Mouse (Mus musculus) cerebellum, postnatal 25 days (tissue): ENCODE measurements around the gene Pitpnb.
A peak's percentile ranks its signal among the peaks of the same experiment; 100 is the strongest.

ENCODE experiments used
- DNase-seq, 2 experiments: peaks; one replicate each; pipeline ENCODE4 v3.0.0; 2021; ENCODE audit warnings: mixed read lengths in 2 of 2

Gene Pitpnb

DNA sequence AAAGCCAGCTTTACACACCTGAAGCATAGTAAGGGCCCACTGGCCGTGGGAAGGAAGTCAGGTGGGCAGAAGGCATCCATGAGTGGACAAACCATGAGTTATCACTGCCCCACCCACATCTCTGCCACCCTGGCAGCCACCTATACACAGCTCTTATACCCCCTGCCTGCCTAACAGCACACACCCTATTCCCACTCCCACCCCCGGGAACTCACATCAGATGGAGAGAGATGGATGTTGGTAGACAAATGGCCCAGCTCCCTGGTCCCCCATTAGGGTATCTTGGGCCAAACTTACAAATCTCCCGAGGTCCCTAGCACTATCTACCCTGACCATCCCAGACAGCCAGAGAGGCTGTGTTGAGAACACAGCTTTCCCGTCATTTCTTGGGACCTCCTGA lies 68.7 kb downstream of the Pitpnb start:
- DNase-seq = no peak

DNA sequence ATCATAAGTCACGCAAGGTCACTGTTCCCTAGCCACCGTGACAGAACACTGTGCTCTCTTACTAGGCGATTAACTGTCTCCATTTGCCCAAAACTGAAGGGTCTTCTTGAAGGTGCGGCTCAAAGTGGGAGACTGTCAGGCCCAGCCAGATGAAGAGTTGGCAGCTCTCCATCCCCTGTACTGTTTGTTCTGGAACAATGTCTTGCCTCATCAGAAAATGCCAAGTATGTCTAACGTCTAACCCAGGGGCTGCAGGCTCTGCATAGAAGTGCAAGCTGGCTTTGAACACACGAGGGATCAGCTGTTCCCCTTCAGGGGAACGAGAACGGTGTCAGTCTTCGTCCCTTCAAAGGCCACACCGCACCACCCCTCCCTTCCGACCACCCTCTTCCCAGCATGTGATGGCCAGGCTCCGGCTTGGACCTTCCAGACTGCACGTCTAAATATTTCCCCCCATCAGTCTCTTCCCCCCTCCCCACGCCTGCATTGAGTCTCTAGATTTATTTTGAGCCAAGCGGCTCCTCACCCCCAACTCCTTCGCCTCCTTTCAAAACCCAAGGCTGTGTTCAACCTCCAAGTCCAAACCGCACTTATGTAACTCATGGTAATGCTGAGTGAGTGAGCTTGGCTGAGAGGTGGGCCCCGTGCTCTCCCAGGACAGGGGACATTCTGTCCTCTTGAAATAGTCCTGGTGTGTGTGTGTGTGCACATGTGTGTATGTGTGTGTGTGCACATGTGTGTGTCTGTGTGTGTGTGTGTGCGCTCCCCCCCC lies 71.5 kb downstream of the Pitpnb start:
- DNase-seq = no peak

- no peak for DNase-seq
Measured at GRCm38 (mm10) chr5:111402651-111402996, 72.1 kb downstream of the Pitpnb start.

DNA sequence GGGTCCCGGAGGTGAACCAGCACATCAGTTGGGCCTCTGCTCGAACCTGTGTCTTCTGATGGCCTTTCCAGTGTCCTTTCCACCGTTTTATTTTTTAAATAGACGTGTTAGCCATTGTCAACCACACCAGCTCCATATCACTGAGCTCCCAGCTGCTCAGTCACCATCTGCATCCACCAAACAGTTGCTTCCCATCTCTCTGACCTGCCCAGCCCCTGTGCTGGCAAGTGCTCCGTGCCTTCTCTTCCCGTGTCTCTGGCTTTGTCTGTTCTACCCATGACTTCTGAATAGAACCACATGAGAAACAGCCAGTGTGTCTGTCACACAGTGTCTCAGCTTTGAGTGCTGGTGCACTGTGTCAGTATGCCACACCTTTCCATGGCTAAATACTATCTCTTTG lies 74.2 kb downstream of the Pitpnb start:
- DNase-seq = no peak

GRCm38 (mm10) chr5:111408470-111409105 lies 78.0 kb downstream of the Pitpnb start:
- DNase-seq = no peak

DNA sequence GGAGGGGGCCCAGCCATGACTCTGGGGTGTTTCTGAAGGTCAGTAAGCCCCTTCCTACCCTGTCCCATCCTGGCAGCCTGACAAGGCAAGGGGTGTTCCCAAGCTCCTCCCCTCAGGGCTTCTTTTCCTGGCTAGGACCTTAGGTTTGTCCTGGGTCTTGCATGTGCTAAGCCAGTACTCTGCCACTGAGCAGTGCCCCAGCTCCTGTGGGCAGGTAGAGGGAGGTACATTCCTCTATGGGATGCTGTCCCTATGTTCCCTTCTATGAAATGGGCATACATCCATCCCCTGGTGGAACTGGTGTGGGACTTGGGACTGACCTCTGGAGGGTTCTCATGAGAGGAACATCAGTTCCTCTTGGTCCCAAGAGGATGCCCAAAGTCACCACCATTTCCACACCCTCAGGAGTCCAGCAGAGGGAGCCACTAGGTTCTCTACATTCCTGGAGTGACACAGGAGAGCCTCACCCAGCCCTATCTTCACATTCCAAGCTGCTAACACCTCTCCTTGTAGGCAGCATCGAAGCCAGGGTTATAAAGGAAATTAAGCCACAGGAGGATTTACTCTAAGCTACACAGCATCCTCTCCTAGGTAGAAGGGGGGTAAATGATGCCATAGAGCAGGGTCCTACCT lies 79.0 kb downstream of the Pitpnb start:
- peak in 1 of 2 experiments; percentile 31 for DNase-seq

- DNase-seq = no peak
Measured at GRCm38 (mm10) chr5:111410665-111411064, 80.1 kb downstream of the Pitpnb start.

DNA sequence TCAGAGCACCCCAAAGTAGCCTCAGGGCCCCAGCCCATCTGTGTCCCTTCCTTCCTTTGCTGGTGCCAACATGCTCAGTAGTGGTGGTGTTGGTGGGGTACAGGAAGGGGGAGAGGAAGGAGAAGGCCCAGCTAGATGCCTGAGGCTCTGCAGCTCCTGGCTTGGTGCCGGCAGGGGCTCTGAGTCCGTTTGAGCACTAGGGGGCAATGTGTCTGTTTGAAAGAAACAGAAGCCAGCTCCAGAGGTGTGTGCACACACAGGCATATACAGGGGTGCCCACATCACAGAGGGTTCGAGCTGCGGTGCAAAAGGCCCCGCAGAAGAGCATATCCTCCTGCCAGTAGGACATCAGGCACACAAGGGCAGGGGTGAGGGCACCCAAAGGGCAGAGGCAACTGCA lies 83.6 kb downstream of the Pitpnb start:
- peak; percentile 42 to 64 for DNase-seq

DNA sequence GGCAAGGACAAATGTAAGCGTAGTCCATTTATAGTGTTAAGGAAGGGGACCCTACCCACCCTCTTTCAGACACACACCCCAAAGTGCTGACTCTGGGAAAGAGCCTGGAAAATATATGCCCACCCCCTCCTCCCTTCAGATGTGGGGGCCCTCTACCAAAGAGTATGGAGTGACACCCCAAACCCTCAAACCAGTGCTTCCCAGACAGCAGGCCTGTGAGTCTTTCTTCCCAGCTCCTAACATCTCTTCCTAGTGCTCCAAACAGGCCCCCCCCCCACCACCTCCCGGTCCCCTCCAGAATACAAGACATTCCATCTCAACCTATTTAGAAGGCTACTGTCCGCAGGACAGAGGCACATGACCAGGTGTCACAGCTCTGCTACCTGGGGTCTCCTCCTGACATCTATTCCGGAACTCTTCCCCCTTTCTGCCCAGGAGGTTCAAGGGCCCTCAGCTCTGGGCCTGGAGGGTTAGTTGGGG lies 84.2 kb downstream of the Pitpnb start:
- no peak for DNase-seq

DNA sequence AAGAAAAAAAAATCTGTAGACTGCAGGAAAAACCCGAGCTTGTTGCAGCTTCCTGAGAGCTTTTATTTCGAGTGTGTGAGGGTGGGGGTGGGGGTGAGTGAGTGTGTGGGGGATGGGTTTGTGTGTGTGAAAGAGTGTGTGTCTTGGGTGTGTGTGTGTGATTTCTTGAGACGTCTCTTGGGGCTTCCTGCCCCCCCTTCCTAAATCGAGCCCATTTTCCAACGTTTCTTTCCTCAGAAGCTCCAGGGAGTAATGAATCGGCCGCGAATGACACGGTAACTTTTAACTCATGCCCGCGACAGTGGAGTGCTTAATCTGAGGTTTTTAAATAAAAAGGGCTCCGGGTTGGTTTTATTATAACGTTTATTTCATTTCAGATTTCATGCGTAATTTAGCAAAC lies 85.0 kb downstream of the Pitpnb start:
- DNase-seq = no peak

DNA sequence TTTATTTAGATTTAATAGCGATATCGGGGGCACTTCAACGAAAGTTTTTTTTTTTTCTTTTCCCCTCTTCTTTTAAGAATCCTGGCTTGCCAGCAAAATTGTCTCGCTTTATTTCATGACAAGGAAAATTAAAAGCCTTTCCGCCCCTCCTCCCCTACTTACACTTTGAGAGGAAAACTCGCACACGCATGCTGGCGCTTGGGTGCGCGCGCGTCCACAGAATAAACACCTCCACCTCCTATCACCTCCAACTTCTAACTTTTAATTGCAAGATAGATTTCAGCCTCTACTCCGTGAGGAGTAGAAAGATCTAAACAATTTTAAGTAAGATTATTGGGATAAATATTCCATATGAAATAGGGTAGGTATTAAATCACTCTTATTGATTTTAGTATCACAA lies 85.5 kb downstream of the Pitpnb start:
- DNase-seq = no peak

DNA sequence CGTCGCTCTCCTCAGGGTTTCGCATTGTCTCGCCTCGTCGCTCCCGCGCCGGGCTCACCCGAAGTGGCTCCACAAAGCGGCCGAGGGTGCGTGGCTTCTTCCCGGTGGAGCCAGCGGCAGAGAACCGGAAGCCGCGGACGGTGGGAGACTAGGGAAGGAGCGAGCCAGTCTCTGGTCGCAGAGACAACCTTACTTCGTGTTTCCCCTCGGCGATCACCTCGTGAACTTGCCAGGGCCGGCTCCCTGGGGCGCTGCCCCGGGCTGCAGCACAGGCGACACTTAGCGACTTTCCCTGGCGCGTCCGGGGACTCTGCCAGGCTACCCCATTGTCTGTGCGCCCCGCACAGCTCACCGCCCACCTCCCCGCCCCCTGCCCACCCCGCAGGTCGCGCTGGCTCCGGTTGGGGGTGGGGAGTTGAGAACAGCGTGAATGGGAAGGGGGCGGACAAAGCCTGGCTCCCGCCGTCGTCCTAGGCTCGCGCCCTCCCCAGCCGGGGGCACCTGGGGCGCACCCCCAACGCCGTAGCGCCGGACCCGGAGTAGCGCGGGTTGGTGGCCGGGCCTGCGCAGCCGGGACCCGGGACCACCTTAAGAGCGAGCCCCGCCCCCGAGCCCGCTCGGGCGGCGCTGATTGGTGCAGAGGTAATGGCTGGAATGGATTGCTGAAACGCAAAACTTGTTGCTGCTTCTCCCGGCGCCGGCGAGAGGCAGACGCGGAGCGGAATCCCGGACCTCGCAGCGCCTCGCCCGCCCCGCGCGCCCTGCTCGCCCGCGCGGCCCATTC lies 86.2 kb downstream of the Pitpnb start, which contains the start of gene Mn1:
TSS of gene Mn1 (plus strand) at position 772 of the 784 bp plus-strand sequence.
- DNase-seq = peak; percentile 52 to 69

GRCm38 (mm10) chr5:111417378-111418131 lies 87.0 kb downstream of the Pitpnb start:
- peak in 1 of 2 experiments; percentile 32 for DNase-seq

DNA sequence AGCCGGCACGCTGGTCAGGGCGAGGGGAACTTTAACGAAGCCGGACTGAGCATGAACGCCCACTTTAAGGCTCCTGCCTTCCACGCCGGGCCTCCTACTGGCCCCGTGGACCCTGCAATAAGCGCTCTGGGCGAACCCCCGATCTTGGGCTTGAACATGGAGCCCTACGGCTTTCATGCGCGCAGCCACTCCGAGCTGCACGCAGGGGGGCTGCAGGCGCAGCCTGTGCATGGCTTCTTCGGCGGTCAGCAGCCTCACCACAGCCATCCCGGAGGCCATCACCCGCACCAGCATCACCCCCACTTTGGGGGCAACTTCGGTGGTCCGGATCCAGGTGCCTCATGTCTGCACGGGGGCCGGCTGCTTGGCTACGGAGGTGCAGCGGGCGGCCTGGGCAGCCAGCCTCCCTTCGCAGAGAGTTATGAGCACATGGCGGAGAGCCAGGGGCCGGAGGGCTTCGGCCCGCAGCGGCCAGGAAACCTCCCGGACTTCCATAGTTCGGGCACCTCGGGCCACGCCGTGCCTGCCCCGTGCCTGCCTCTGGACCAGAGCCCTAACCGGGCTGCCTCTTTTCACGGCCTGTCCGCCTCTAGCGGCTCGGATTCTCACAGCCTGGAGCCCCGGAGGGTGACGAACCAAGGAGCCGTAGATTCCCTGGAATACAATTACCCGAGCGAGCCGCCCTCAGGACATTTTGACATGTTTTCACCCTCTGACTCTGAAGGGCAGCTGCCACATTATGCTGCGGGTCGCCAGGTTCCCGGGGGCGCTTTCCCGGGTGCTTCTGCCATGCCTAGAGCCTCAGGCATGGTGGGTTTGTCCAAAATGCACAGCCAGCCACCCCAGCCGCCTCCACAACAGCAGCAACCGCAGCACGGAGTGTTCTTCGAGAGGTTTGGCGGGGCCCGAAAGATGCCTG lies 87.9 kb downstream of the Pitpnb start:
- peak; percentile 8 to 17 for DNase-seq

- DNase-seq = peak in 1 of 2 experiments; percentile 11
Measured at GRCm38 (mm10) chr5:111419121-111419881, 88.7 kb downstream of the Pitpnb start.

DNA sequence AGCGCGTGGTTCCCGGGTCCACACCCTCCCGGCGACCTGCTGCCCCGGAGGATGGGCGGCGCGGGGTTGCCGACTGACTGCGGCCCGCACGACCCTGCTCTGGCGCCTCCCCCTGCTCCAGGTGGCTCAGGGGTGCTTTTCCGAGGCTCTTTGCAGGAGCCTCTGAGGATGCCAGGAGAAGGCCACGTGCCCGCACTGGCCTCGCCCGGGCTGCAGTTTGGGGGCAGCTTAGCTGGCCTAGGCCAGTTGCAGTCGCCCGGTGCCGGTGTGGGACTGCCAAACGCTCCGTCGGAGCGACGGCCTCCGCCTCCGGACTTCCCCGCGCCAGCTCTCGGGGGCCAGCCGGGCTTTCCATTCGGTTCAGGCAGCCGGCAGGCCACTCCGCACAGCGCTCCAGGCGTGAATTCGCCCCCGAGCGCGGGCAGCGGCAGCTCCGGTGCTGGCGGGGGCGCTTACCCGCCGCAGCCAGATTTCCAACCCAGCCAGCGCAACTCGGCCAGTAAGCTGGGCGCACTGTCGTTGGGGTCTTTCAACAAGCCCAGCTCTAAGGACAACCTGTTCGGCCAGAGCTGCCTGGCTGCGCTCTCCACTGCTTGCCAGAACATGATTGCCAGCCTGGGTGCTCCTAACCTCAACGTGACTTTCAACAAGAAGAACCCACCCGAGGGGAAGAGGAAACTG lies 89.6 kb downstream of the Pitpnb start:
- no peak for DNase-seq

DNA sequence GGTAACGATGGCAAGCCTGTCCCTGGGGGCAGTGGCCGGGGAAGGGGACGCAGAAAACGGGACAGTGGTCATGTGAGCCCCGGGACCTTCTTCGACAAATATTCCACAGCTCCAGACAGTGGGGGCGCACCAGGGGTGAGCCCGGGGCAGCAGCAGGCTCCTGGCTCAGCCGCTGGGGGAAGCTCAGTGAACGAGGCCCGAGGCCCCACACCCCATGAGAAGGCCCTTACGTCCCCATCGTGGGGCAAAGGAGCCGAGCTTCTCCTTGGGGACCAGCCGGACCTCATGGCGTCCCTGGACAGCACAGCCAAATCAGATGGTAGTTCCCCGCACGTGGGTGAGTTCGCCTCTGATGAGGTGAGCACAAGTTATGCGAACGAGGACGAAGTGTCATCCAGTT lies 90.3 kb downstream of the Pitpnb start:
- DNase-seq = no peak

GRCm38 (mm10) chr5:111421424-111421823 lies 90.9 kb downstream of the Pitpnb start:
- no peak for DNase-seq

- no peak for DNase-seq
Measured at GRCm38 (mm10) chr5:111422058-111422800, 91.7 kb downstream of the Pitpnb start.
